8 mouse cellular contexts compared by ENCODE assay signal in genomic region chr15:78982658-78983435, GRCm38 (mm10). TPM values are rescaled to one million over a fixed set of nuclear protein-coding genes. Genes with fewer than 3 reads are reported as not detected.
A peak's percentile ranks its signal among the peaks of the same experiment; 100 is the strongest.
DNase-seq lines count a peak whose midpoint lies in the region; ATAC-seq and TF ChIP-seq lines count a peak whose summit lies in the region.

No protein-coding gene starts in this region.

- H3K4me1 ChIP-seq in hindbrain, postnatal 0 days (ENCODE audit: insufficient read depth, low read length) = no peaks in the 10 kb centered on the region; the same call in 1 of the 2 replicates

- ATAC-seq in hindbrain, postnatal 0 days = peak; percentile 83

- peak overlapping the region; percentile 31; the same call in 1 of the 2 replicates for H3K9ac ChIP-seq in hindbrain, postnatal 0 days (replicated peaks; ENCODE audit: low read length)

- WGBS in hindbrain, postnatal 0 days = 2% methylated on average over 60 of the region's 67 CpGs

- DNase-seq in adipocyte (ENCODE audit: low spot score) = peak; percentile 89
- peak; percentile 69 to 82 for DNase-seq in cerebellum, postnatal 36 days
- DNase-seq in gastrocnemius, postnatal 10 days = peak; percentile 92
- peak; percentile 85 for DNase-seq in hindbrain, postnatal 0 days (ENCODE audit: low spot score)
- DNase-seq in left cerebral cortex, postnatal 36 days (ENCODE audit: low spot score in 2 of 2) = peak; percentile 50 to 54
- DNase-seq in mesoderm, embryonic 11.5 days (ENCODE audit: low read depth, low spot score) = peak; percentile 93
- peak; percentile 77 for DNase-seq in right cerebral cortex, postnatal 14 days
- DNase-seq in urinary bladder, postnatal 25 days (ENCODE audit: low spot score) = peak; percentile 74

- no peaks in the 10 kb centered on the region for H3K36me3 ChIP-seq in hindbrain, postnatal 0 days (ENCODE audit: insufficient read depth, low read length)

- H3K4me3 ChIP-seq in hindbrain, postnatal 0 days (ENCODE audit: low read length) = peak overlapping the region; percentile 48

- H3K27ac ChIP-seq in hindbrain, postnatal 0 days = peak overlapping the region; percentile 55

- peak overlapping the region; percentile 61 for H3K4me2 ChIP-seq in hindbrain, postnatal 0 days (ENCODE audit: low read depth, low read length)

- H3K9me3 ChIP-seq in hindbrain, postnatal 0 days (ENCODE audit: low read length) = no peaks in the 10 kb centered on the region

- intact Hi-C loops in left cerebral cortex, postnatal 36 days (cut with DNase I) = no loop called here

- no peaks in the 10 kb centered on the region for H3K27me3 ChIP-seq in hindbrain, postnatal 0 days (ENCODE audit: insufficient read depth, low read length)

- no peak for TF ChIP-seq CTCF in hindbrain, postnatal 0 days (IDR thresholded peaks at IDR 0.05; ENCODE audit: low read depth)

RNA-seq across cellular contexts. Expression of gene Triobp, which starts 35.3 kb away (rescaled TPM):
- 10 to 100 TPM; 65.1 to 76.8 TPM for total RNA-seq in gastrocnemius, postnatal 10 days (2021)
- 42.0 and 57.6 TPM in 2 replicates for total RNA-seq in hindbrain, postnatal 0 days (2014; rRNA removed)
- 19.0 and 20.7 TPM in 2 replicates for polyA plus RNA-seq in hindbrain, postnatal 0 days (2015; fragmentation: Nextera tagmentation; extraction: Ambion mirVana)
- 10 to 100 TPM; 14.3 to 19.5 TPM for total RNA-seq in left cerebral cortex, postnatal 36 days (2021)

RNA-seq across cellular contexts. Expression of gene H1f0, which starts 45.4 kb away (rescaled TPM):
- 100 to 1,000 TPM; 193 to 214 TPM for total RNA-seq in gastrocnemius, postnatal 10 days (2021)
- total RNA-seq in hindbrain, postnatal 0 days (2014; rRNA removed) = 211 and 233 TPM in 2 replicates
- polyA plus RNA-seq in hindbrain, postnatal 0 days (2015; fragmentation: Nextera tagmentation; extraction: Ambion mirVana) = 259 and 272 TPM in 2 replicates
- total RNA-seq in left cerebral cortex, postnatal 36 days (2021) = 100 to 1,000 TPM in 1 of 2 experiments, 10 to 100 TPM in 1; 87.0 to 113 TPM

RNA-seq across cellular contexts. Expression of gene Nol12, which starts 48.1 kb away (rescaled TPM):
- 10 to 100 TPM; 27.1 to 30.7 TPM for total RNA-seq in gastrocnemius, postnatal 10 days (2021)
- 4.7 and 8.8 TPM in 2 replicates for total RNA-seq in hindbrain, postnatal 0 days (2014; rRNA removed)
- 54.8 and 56.4 TPM in 2 replicates for polyA plus RNA-seq in hindbrain, postnatal 0 days (2015; fragmentation: Nextera tagmentation; extraction: Ambion mirVana)
- total RNA-seq in left cerebral cortex, postnatal 36 days (2021) = 10 to 100 TPM; 39.5 to 42.1 TPM

RNA-seq across cellular contexts. Expression of gene Lgals1, which starts 56.3 kb away (rescaled TPM):
- total RNA-seq in gastrocnemius, postnatal 10 days (2021) = 100 to 1,000 TPM; 679 to 727 TPM
- total RNA-seq in hindbrain, postnatal 0 days (2014; rRNA removed) = 67.6 and 91.5 TPM in 2 replicates
- polyA plus RNA-seq in hindbrain, postnatal 0 days (2015; fragmentation: Nextera tagmentation; extraction: Ambion mirVana) = 141 and 144 TPM in 2 replicates
- total RNA-seq in left cerebral cortex, postnatal 36 days (2021) = 10 to 100 TPM; 19.3 to 25.0 TPM

RNA-seq across cellular contexts. Expression of gene Galr3, which starts 58.8 kb away (rescaled TPM):
- under 1 TPM; 0.25 to 0.35 TPM for total RNA-seq in gastrocnemius, postnatal 10 days (2021)
- 0.47 and 1.2 TPM in 2 replicates for total RNA-seq in hindbrain, postnatal 0 days (2014; rRNA removed)
- polyA plus RNA-seq in hindbrain, postnatal 0 days (2015; fragmentation: Nextera tagmentation; extraction: Ambion mirVana) = 0.20 and 0.25 TPM in 2 replicates
- not detected for total RNA-seq in left cerebral cortex, postnatal 36 days (2021)

Comparison
In these comparisons a context has a peak if more than half of its experiments do, and no peak if none do; other contexts are left out.
1. Peak in every context shown above with its lines: DNase-seq, ATAC-seq, H3K4me3 ChIP-seq and H3K27ac ChIP-seq.